Mouse (Mus musculus): Measurements from ENCODE around the gene Aldoc. TPM values are rescaled to one million over a fixed set of nuclear protein-coding genes. Genes with fewer than 3 reads are reported as not detected.

Aldoc gene
- polyA plus RNA-seq (2017; shearing (Covaris generic)) = 3.8 TPM

GRCm38 (mm10) chr11:78322860-78323259 lies at the start of gene Aldoc:
Gene Aldoc (plus strand): TSS chr11:78322968.

GRCm38 (mm10) chr11:78290654-78291053 lies 32.1 kb upstream of the Aldoc start, which contains the start of gene BC030499:
Gene BC030499 (plus strand): TSS chr11:78290841.

GRCm38 (mm10) chr11:78301357-78302084 lies 21.2 kb upstream of the Aldoc start, which contains the start of gene Spag5:
Gene Spag5 (plus strand): TSS chr11:78301529.

GRCm38 (mm10) chr11:78327634-78328511 lies 5.1 kb downstream of the Aldoc start, which contains the start of gene Pigs:
Gene Pigs (plus strand): TSS chr11:78328415.

GRCm38 (mm10) chr11:78343381-78344327 lies 20.9 kb downstream of the Aldoc start, which contains the start of gene Unc119:
Gene Unc119 (plus strand): TSS chr11:78343482.

Other genes starting within 250 kb of the Aldoc start
- gene Eral1, start 242.6 kb upstream of the Aldoc start, polyA plus RNA-seq (2017; shearing (Covaris generic)) = 21.6 TPM
- 17.6 TPM for gene Fam222b, start 228.3 kb upstream of the Aldoc start, polyA plus RNA-seq (2017; shearing (Covaris generic))
- gene Traf4, start 157.4 kb upstream of the Aldoc start, polyA plus RNA-seq (2017; shearing (Covaris generic)) = 108 TPM
- 15.5 TPM for gene Nek8, start 146.3 kb upstream of the Aldoc start, polyA plus RNA-seq (2017; shearing (Covaris generic))
- 7.0 TPM for gene Tlcd1, start 146.3 kb upstream of the Aldoc start, polyA plus RNA-seq (2017; shearing (Covaris generic))
- 1,692 TPM for gene Rpl23a, start 139.4 kb upstream of the Aldoc start, polyA plus RNA-seq (2017; shearing (Covaris generic))
- not detected for gene Rab34, start 134.5 kb upstream of the Aldoc start, polyA plus RNA-seq (2017; shearing (Covaris generic))
- not detected for gene Proca1, start 129.6 kb upstream of the Aldoc start, polyA plus RNA-seq (2017; shearing (Covaris generic))
- 104 TPM for gene Sdf2, start 77.2 kb upstream of the Aldoc start, polyA plus RNA-seq (2017; shearing (Covaris generic))
- gene Supt6, start 77.0 kb upstream of the Aldoc start, polyA plus RNA-seq (2017; shearing (Covaris generic)) = 42.6 TPM
- 57.5 TPM for gene 2610507B11Rik, start 61.2 kb upstream of the Aldoc start, polyA plus RNA-seq (2017; shearing (Covaris generic))
- gene BC030499, start 32.1 kb upstream of the Aldoc start, polyA plus RNA-seq (2017; shearing (Covaris generic)) = not detected
- 1.2 TPM for gene Spag5, start 21.4 kb upstream of the Aldoc start, polyA plus RNA-seq (2017; shearing (Covaris generic))
- 65.6 TPM for gene Pigs, start 5.4 kb downstream of the Aldoc start, polyA plus RNA-seq (2017; shearing (Covaris generic))
- 30.0 TPM for gene Unc119, start 20.5 kb downstream of the Aldoc start, polyA plus RNA-seq (2017; shearing (Covaris generic))
- not detected for gene Foxn1, start 63.6 kb downstream of the Aldoc start, polyA plus RNA-seq (2017; shearing (Covaris generic))
- not detected for gene Slc13a2, start 99.2 kb downstream of the Aldoc start, polyA plus RNA-seq (2017; shearing (Covaris generic))
- gene Slc46a1, start 142.7 kb downstream of the Aldoc start, polyA plus RNA-seq (2017; shearing (Covaris generic)) = 1.0 TPM
- 1.8 TPM for gene Sarm1, start 174.8 kb downstream of the Aldoc start, polyA plus RNA-seq (2017; shearing (Covaris generic))
- not detected for gene Vtn, start 176.1 kb downstream of the Aldoc start, polyA plus RNA-seq (2017; shearing (Covaris generic))
- gene Sebox, start 180.5 kb downstream of the Aldoc start, polyA plus RNA-seq (2017; shearing (Covaris generic)) = not detected
- 16.0 TPM for gene Tmem199, start 189.2 kb downstream of the Aldoc start, polyA plus RNA-seq (2017; shearing (Covaris generic))
- gene Poldip2, start 189.2 kb downstream of the Aldoc start, polyA plus RNA-seq (2017; shearing (Covaris generic)) = 31.8 TPM
- gene Tnfaip1, start 213.4 kb downstream of the Aldoc start, polyA plus RNA-seq (2017; shearing (Covaris generic)) = 11.7 TPM
- 50.3 TPM for gene Ift20, start 213.4 kb downstream of the Aldoc start, polyA plus RNA-seq (2017; shearing (Covaris generic))
- 17.7 TPM for gene Tmem97, start 227.8 kb downstream of the Aldoc start, polyA plus RNA-seq (2017; shearing (Covaris generic))